Mouse (Mus musculus): Measurements from ENCODE around the gene Dkkl1. TPM values are rescaled to one million over a fixed set of nuclear protein-coding genes. Genes with fewer than 3 reads are reported as not detected.

Dkkl1 gene
- polyA plus RNA-seq, 1 experiment: 4.2 TPM

DNA sequence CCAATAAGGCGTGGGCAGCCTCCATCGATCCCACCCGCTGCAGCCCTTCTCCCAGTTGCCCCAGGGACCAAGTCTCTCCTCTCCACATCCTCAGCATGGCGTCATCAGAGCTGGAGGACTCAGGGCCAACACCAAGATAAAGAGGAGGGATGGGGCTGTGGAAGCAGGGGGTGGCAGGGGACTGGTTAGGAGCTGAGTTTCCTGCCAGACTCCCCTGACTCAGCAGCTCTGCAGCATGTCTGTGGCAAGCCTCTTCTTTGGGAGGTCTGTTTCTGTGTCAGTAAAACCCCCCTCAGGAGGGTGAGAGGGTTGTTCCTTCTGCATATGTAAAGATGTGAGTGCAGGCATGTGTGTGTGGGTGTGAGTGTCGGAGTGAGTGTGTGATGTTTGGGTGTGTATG lies 15.0 kb downstream of the Dkkl1 start:
- no peaks in the 10 kb centered on the region for H3K4me1 ChIP-seq (ENCODE audit: control insufficient read depth, insufficient read depth, low read length)
- H3K27ac ChIP-seq (ENCODE audit: insufficient read depth, low read length): no peak overlapping the region
- H3K9ac ChIP-seq (ENCODE audit: low read depth, poor library complexity, severe bottlenecking): no peak overlapping the region
- no peaks in the 10 kb centered on the region for H3K9me3 ChIP-seq (replicated peaks; ENCODE audit: control insufficient read depth, insufficient read depth, low read length, poor library complexity, severe bottlenecking)
- H3K4me3 ChIP-seq (ENCODE audit: low read depth, low read length): no peak overlapping the region
- H3K36me3 ChIP-seq (ENCODE audit: control insufficient read depth, insufficient read depth, low read length, poor library complexity, severe bottlenecking): no peaks in the 10 kb centered on the region
- no peaks in the 10 kb centered on the region for H3K27me3 ChIP-seq (ENCODE audit: control insufficient read depth, insufficient read depth, low read length, poor library complexity, severe bottlenecking)
- TF ChIP-seq EP300 (IDR thresholded peaks at IDR 0.05; ENCODE audit: insufficient read depth, low read depth, low read length) (no peak), CTCF (IDR thresholded peaks at IDR 0.05; ENCODE audit: low read depth, low read length) (no peak), POLR2A (IDR thresholded peaks at IDR 0.05; ENCODE audit: insufficient read depth, low read length) (no peak)

- no peak for TF ChIP-seq CTCF (IDR thresholded peaks at IDR 0.05; ENCODE audit: low read depth, low read length)
- TF ChIP-seq EP300 (IDR thresholded peaks at IDR 0.05; ENCODE audit: insufficient read depth, low read depth, low read length): no peak
- no peak for TF ChIP-seq POLR2A (IDR thresholded peaks at IDR 0.05; ENCODE audit: insufficient read depth, low read length)
- Histone ChIP-seq H3K27ac (ENCODE audit: insufficient read depth, low read length) (no peak overlapping the region), H3K9me3 (replicated peaks; ENCODE audit: control insufficient read depth, insufficient read depth, low read length, poor library complexity, severe bottlenecking) (no peaks in the 10 kb centered on the region), H3K4me3 (ENCODE audit: low read depth, low read length) (no peak overlapping the region), H3K4me1 (ENCODE audit: control insufficient read depth, insufficient read depth, low read length) (no peaks in the 10 kb centered on the region), H3K27me3 (ENCODE audit: control insufficient read depth, insufficient read depth, low read length, poor library complexity, severe bottlenecking) (no peaks in the 10 kb centered on the region), H3K36me3 (ENCODE audit: control insufficient read depth, insufficient read depth, low read length, poor library complexity, severe bottlenecking) (no peaks in the 10 kb centered on the region), H3K9ac (ENCODE audit: low read depth, poor library complexity, severe bottlenecking) (no peak overlapping the region)
Observed at GRCm38 (mm10) chr7:45196176-45196535, 15.8 kb downstream of the Dkkl1 start.

GRCm38 (mm10) chr7:45195341-45196175 lies 16.4 kb downstream of the Dkkl1 start:
- Histone ChIP-seq H3K9ac (ENCODE audit: low read depth, poor library complexity, severe bottlenecking) (no peak overlapping the region), H3K27me3 (ENCODE audit: control insufficient read depth, insufficient read depth, low read length, poor library complexity, severe bottlenecking) (no peaks in the 10 kb centered on the region), H3K4me1 (ENCODE audit: control insufficient read depth, insufficient read depth, low read length) (no peaks in the 10 kb centered on the region), H3K4me3 (ENCODE audit: low read depth, low read length) (no peak overlapping the region), H3K27ac (ENCODE audit: insufficient read depth, low read length) (no peak overlapping the region), H3K9me3 (replicated peaks; ENCODE audit: control insufficient read depth, insufficient read depth, low read length, poor library complexity, severe bottlenecking) (no peaks in the 10 kb centered on the region), H3K36me3 (ENCODE audit: control insufficient read depth, insufficient read depth, low read length, poor library complexity, severe bottlenecking) (no peaks in the 10 kb centered on the region)
- TF ChIP-seq CTCF (IDR thresholded peaks at IDR 0.05; ENCODE audit: low read depth, low read length) (no peak), EP300 (IDR thresholded peaks at IDR 0.05; ENCODE audit: insufficient read depth, low read depth, low read length) (no peak), POLR2A (IDR thresholded peaks at IDR 0.05; ENCODE audit: insufficient read depth, low read length) (no peak)

- no peak overlapping the region for H3K27ac ChIP-seq (ENCODE audit: insufficient read depth, low read length)
- TF ChIP-seq EP300 (IDR thresholded peaks at IDR 0.05; ENCODE audit: insufficient read depth, low read depth, low read length) (no peak), CTCF (IDR thresholded peaks at IDR 0.05; ENCODE audit: low read depth, low read length) (no peak), POLR2A (IDR thresholded peaks at IDR 0.05; ENCODE audit: insufficient read depth, low read length) (no peak)
- H3K9ac ChIP-seq (ENCODE audit: low read depth, poor library complexity, severe bottlenecking): no peak overlapping the region
- H3K9me3 ChIP-seq (replicated peaks; ENCODE audit: control insufficient read depth, insufficient read depth, low read length, poor library complexity, severe bottlenecking): no peaks in the 10 kb centered on the region
- H3K36me3 ChIP-seq (ENCODE audit: control insufficient read depth, insufficient read depth, low read length, poor library complexity, severe bottlenecking): no peaks in the 10 kb centered on the region
- no peaks in the 10 kb centered on the region for H3K4me1 ChIP-seq (ENCODE audit: control insufficient read depth, insufficient read depth, low read length)
- no peaks in the 10 kb centered on the region for H3K27me3 ChIP-seq (ENCODE audit: control insufficient read depth, insufficient read depth, low read length, poor library complexity, severe bottlenecking)
- H3K4me3 ChIP-seq (ENCODE audit: low read depth, low read length): no peak overlapping the region
Observed at GRCm38 (mm10) chr7:45193871-45194785, 17.8 kb downstream of the Dkkl1 start.

DNA sequence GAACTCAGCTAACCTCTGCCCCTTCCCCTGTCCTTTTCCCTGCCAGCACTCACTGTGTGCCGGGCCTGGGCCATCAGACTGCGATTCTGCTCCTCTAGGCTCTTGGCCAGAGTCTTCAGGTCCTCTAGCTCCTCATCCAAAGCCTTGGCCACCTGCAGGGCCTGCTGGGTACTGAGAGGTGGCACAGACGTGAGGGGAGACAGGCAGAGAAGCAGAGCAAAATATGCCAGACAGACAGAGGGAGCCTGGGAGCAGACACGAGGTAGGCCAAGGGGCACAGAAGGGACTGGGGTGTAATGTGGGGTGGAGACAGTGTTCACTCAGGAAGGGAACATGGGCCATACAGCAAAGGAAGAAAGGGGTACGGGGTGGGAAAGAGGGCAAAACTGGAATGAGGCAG lies 18.5 kb downstream of the Dkkl1 start:
- H3K4me1 ChIP-seq (ENCODE audit: control insufficient read depth, insufficient read depth, low read length): no peaks in the 10 kb centered on the region
- H3K9ac ChIP-seq (ENCODE audit: low read depth, poor library complexity, severe bottlenecking): no peak overlapping the region
- TF ChIP-seq CTCF (IDR thresholded peaks at IDR 0.05; ENCODE audit: low read depth, low read length) (no peak), EP300 (IDR thresholded peaks at IDR 0.05; ENCODE audit: insufficient read depth, low read depth, low read length) (no peak), POLR2A (IDR thresholded peaks at IDR 0.05; ENCODE audit: insufficient read depth, low read length) (no peak)
- no peak overlapping the region for H3K4me3 ChIP-seq (ENCODE audit: low read depth, low read length)
- H3K9me3 ChIP-seq (replicated peaks; ENCODE audit: control insufficient read depth, insufficient read depth, low read length, poor library complexity, severe bottlenecking): no peaks in the 10 kb centered on the region
- no peak overlapping the region for H3K27ac ChIP-seq (ENCODE audit: insufficient read depth, low read length)
- H3K36me3 ChIP-seq (ENCODE audit: control insufficient read depth, insufficient read depth, low read length, poor library complexity, severe bottlenecking): no peaks in the 10 kb centered on the region
- H3K27me3 ChIP-seq (ENCODE audit: control insufficient read depth, insufficient read depth, low read length, poor library complexity, severe bottlenecking): no peaks in the 10 kb centered on the region
